Mouse (Mus musculus) erythroid progenitor cell, adult 5-6 weeks (primary cell): ENCODE results near the gene Glis3. TPM values are rescaled to one million over a fixed set of nuclear protein-coding genes. Genes with fewer than 3 reads are reported as not detected.

Source experiments
- ATAC-seq: replicated peaks from 2 replicates; pipeline ENCODE4 v1.8.0; 2016; ENCODE audit warnings: moderate number of reproducible peaks, mild to moderate bottlenecking, moderate TSS enrichment, inconsistent platforms; ENCODE audit not compliant: poor library complexity, low FRiP score, severe bottlenecking
- total RNA-seq, 2 experiments: library from RNA; stranded (forward) in 1 of 2; stranded (reverse) in 1 of 2; fragments of 150-400 nt in 1 of 2; fragments of 186-747, 209-891 nt in 1 of 2; gene quantifications; 2 replicates each; pipeline versions ENCODE4 v1.2.3 to v1.2.4; 2015 to 2017; ENCODE audit warnings: low replicate concordance in 2 of 2

The Glis3 gene
- total RNA-seq, 2 experiments from 2014 or later = 6.3 TPM; not detected in 1

GRCm38 (mm10) chr19:28608277-28608676 lies 71.6 kb downstream of the Glis3 start:
- no peak for ATAC-seq

GRCm38 (mm10) chr19:28600866-28601265 lies 79.0 kb downstream of the Glis3 start:
- ATAC-seq = no peak

DNA sequence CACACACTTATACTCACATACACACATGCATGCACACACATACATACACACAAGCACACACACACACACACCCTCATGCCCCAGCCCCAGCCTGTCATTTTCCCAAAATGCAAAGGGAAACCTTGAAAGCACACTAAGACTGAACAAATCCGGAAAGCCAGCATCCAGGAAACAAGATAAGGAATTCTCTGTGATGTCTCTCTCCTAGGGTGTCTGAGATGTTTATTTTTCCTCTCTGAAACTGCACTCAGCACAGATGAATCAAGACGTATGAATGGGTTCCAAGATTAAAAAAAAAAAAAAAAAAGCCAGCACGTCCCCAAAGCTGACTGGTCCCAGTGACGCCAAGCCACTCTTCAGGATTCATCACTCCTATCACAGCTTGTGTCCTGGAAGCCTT lies 85.7 kb downstream of the Glis3 start:
- no peak for ATAC-seq

- ATAC-seq = no peak
Measured at GRCm38 (mm10) chr19:28592981-28593380, 86.9 kb downstream of the Glis3 start.

DNA sequence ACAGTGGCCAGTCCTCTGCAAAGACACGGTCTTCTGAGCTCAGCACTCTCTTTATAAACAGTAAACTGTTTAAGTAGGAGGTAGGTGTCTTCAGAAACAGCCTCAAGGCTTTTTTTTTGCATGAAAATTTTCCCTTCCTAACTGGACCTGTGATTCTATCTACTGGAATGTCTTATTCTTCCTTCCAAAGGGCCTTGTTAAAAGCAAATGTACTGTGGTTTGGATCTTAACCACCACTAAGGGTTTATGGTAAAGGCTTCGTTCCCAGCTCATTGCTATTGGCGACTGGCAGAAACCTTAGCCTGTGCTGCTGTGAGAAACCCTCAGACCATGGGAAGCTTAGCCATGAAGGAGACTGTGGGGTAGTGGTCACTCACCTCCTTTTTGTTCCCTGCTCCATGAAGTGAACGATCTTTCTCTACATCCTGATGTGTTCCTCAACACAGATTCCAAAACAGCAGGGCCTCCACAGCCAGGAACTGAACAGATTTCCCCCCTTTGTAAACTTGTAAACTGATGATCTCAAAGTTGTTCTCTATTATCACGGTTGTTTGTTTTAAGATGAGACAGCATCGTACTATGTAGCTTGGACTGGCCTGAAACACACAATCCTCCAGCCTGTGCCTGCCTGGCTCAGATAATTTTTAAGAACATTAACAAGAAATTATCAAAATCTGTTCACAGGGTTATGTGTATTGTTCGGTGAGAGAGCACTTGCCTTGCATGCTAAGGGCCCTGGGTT lies 88.0 kb downstream of the Glis3 start:
- ATAC-seq = no peak

- no peak for ATAC-seq
Measured at GRCm38 (mm10) chr19:28580499-28580898, 99.4 kb downstream of the Glis3 start.

GRCm38 (mm10) chr19:28579724-28580375 lies 100.0 kb downstream of the Glis3 start:
- ATAC-seq = no peak

DNA sequence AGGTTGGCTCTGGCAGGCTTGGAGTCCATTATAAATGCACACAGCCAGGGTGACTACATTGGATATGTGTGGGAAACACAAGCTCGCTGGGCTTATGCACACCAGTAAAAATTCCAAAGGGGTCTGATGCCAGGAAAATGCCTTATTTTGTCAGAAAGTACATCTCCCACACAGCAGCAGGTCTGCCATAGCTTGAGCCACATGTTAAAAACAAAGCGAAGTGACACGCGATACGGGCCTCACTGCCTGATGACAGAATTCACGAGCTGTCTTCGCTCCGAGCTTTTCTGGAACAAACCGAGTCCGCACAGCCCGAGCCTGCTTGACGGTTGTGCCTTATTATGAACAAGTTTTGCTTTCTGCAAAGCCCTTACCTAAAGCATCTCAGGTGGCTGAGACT lies 102.9 kb downstream of the Glis3 start:
- no peak for ATAC-seq

DNA sequence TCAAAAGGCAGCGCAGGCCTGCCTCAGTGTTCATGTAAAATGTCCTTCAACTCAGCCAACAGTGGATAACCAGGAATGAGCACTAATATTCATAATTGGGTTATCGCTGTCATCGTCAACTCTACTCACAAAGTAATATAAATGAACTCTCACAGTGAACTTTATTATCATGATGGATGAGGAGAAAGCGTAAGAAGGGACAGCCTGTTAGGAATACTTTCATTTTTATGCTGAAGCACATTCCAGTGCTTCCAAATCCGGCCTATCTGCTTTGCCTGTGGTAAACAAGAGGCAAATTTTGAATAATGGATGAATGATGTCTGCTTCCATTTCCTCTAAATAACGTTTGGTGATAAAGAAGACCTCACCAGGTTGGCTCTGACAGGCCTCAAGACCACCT lies 103.3 kb downstream of the Glis3 start:
- no peak for ATAC-seq

GRCm38 (mm10) chr19:28573641-28574040 lies 106.2 kb downstream of the Glis3 start:
- ATAC-seq = no peak

GRCm38 (mm10) chr19:28569856-28570255 lies 110.0 kb downstream of the Glis3 start:
- no peak for ATAC-seq

GRCm38 (mm10) chr19:28567100-28567499 lies 112.8 kb downstream of the Glis3 start:
- no peak for ATAC-seq

DNA sequence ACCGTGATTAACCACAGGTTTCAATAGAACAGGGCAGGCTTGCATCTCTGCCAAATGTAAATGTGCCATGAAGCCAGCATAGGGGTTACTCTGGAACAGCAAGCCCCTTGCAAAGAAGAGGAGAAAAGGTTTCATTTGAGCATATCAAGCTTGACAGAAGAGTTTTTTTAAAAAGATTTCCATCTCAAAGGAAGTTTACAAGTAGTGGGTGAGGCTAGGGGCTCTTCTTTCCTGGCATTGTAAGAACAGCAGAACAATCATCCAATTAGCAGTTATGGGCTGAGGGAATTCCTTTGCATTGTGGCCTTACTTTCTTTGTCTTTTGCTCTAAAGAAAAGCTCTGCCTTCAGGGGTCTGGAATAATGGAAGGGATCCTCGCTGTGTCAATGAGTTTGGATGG lies 113.3 kb downstream of the Glis3 start:
- ATAC-seq = no peak

GRCm38 (mm10) chr19:28561697-28562002 lies 118.2 kb downstream of the Glis3 start:
- ATAC-seq = no peak

- no peak for ATAC-seq
Measured at GRCm38 (mm10) chr19:28560801-28561696, 118.8 kb downstream of the Glis3 start.

GRCm38 (mm10) chr19:28559836-28560235 lies 120.0 kb downstream of the Glis3 start:
- ATAC-seq = no peak

DNA sequence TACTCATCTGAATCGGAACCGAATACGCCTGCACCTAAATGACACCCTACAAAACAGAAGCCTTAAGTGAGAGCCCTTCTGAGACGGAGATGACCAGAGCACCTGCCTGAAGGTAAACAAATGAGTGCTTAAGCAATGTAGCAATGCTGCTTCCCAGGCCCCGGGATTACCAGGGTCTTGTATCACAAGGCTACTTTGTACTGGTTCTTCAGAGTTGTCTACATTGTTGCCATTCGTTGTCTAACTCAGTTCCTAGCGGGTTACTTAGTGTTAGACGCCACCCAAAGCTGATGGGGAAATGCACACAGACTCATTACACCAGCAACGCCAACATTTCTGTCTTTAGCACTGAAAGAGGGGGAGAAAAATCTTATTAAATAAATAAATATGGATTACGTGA lies 120.5 kb downstream of the Glis3 start:
- ATAC-seq = no peak

- ATAC-seq = no peak
Measured at GRCm38 (mm10) chr19:28558661-28559060, 121.2 kb downstream of the Glis3 start.

DNA sequence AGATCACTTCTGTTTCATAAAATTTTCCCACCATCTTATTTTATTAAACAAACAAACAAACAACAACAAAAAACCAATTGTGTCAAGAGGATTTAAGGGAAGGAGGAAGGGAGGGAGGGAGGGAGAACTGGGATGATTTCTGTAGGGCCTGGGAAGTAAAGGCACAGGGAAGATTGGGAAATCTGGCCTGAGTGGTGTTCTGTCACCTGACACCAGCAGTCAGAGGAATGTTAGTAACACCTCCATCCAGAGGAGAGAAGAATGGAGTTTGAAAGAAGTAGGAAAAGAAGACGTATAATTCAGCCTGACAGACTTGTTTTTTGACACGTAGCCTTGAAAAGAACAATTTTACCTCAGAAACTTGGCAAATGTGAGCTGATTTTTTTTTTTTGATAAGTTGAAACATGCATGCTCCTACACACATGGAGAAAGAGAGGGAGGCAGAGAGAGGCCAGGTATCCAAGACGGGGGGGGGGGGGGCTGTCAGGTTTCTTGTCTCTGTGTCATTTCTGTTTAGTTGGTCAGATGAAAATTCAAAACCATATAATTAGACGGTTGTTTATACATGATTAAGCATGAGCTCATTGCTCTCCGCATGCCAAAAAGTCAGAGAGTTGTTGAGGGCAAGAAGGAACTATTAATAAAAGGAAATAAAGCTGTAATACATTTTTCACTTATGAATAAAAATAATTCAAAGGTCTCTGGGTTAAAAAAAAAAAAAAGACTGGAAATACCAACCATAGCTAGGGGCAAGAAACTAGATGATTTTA lies 122.1 kb downstream of the Glis3 start:
- no peak for ATAC-seq
